Mouse (Mus musculus) right cerebral cortex, adult 18-20 months (tissue): Measurements from ENCODE around the gene Tmem95.

Source experiments
- DNase-seq: peaks from one replicate; pipeline ENCODE4 v3.0.0; 2022; ENCODE audit warnings: mixed read lengths

Gene Tmem95

DNA sequence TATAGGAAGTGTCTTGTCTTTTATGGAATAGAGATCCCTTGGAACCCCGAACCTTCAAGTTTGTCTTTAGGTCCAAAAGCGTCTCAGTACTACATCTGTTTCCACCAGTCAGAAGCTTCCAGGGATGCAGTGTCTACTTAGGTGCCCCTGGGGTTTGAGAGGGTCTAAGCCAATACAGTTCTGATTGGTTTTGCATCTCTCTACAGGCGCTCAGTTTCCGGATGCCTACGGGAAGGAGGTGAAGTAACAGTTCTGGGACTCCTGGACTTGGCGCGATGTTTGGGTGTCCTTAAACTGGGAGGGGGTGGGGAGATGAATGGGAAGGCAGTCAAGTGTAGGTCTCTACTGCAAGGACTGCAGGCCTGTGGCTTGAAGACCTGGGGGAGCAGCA lies 39.1 kb downstream of the Tmem95 start:
- DNase-seq = no peak

DNA sequence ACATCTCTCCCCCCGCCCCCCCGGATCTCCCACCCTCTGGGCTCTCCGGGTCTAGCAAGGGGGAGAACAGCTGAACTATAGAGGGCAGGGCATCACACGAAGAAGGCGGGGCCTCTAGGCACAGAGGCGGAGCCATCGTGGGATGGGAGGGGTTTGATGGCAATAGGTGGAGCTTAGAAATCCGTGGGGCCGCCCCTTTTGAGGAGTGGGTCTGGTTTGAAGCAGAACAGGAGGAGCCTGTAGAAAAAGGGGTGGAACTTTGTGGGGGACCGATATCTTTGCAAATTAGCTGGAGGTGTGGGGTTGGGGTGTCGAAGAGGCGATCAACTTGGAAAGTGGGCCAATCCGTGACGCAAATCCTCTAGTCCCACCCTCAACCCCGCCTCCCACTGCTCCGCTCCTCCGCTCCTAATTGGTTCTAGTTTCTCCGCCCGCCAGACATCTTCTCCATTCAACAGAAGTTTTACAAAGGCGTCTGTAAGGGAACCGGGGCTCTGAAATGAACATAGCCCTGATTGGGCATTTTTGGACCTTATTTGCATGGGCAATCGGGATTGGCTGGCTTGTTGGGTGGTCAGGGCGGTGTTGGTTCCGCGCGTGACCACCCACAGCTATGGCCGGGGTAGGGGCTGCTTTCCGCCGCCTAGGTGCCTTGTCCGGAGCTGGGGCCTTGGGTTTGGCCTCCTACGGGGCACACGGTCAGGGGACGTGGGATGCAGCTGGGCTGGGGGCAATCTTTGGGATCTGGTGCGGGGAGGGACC lies 39.7 kb downstream of the Tmem95 start, which contains the start of gene Tmem256:
TSS of gene Tmem256 (plus strand) at position 563 of the 762 bp plus-strand sequence.
- DNase-seq = peak; percentile 98

DNA sequence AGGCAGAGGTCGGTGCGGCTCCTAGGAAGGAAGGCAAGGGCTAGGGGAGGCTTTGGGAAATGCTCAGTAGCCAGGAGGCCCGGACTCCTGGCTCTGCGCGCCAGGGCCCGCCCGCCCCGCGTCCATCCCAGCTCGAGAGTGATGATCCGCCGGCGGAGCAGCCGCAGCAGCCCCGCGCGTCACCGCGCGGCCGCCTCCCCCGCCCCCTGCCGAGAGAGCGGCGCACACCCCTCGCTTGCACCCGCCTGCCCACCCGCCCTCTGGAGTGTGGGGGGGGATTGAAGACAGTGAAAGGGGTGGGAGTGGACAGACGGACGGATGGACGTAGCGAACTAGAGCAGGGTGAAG lies 40.2 kb downstream of the Tmem95 start, which contains the start of gene Nlgn2:
TSS of gene Nlgn2 (minus strand) at position 181 of the 348 bp plus-strand sequence.
- DNase-seq = no peak

DNA sequence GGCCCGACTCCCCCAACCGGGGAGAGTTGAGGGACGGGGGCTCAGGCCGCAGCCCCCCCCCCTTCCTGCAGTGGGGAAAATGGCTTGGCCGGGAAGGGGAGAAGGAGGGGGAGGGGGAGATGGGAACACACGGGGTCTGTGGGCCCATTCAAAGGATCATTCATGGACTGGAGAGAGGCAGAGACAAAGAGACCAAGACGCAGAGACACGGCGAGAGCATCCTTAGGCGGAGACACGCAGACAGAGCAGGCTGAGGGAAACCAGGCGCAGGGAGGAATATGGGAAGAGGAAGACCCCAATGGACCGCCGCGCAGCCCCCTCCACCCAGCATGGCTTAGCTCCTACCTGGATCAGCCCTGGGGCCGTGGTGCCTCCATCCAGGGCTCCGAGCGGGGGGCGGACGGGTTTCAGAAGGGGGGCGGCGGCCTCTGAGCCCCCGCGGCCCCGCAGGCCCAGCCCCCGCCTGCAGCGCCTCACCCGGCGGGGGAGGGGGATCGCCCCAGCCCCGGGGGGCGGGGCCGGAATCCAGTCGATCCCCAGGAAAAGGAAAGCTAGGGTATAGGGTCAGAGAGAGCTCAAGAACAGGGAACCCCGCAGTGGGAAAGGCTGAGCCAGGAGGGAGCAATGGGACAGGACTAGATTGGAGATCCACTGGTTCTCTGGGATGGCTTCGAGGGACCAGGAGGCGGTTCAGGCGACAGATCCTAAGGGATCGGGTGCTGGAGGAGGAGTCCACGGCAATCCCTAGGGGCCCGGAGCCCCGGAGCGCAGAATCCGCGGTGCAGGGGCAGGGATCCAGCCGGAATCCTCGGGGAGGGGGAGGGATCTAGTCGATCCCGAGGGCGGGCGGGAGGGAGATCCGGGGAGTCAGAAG lies 40.9 kb downstream of the Tmem95 start:
- peak; percentile 47 for DNase-seq

DNA sequence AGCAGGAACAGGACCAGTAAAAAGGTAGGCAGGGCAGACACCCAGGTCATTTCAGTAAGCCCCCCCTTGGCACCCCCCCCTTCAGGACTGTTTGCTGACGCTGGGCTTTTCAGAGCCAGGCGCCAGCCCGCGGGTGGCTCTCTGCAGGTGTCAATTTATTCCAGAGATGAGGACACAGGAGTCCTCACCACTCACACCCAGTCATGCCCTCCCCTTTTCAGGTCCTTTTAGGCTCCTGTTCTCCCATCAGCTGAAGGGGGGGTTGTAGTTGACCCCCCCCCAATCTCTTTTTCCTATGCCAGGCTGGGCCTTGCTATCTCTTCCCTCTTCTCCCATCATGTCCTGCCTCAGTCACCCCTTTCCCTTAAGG lies 41.9 kb downstream of the Tmem95 start:
- DNase-seq = no peak

DNA sequence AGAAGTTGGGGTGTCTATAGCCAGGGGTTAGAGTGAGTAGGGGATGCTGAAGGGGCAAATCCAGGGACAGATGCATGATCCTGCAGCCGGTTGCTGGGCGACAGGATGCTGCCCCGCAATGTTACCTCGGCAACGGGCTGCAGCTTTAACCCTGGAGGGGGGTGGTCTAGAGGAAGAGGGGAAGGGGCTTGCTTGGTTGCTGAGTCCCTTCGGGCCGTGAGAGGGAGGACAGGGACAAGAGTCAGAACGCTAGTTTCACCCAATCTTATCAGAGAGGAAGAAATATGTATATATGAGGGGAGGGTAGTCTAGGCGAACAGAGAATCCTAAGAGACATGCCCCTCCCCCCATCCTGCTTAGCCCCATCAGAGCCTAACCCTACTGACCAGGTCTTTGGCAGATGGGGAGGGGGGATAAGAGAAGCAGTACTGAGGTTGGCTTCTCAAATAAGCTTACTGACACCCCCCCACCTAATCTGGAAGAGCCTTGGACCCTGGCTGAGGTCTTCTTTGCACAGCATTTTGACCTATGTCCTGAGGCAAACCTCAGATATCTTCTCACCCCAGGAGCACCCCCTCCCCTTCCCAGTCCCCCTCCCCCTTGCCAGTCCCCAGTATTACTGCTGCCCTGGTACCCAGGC lies 42.4 kb downstream of the Tmem95 start:
- no peak for DNase-seq

DNA sequence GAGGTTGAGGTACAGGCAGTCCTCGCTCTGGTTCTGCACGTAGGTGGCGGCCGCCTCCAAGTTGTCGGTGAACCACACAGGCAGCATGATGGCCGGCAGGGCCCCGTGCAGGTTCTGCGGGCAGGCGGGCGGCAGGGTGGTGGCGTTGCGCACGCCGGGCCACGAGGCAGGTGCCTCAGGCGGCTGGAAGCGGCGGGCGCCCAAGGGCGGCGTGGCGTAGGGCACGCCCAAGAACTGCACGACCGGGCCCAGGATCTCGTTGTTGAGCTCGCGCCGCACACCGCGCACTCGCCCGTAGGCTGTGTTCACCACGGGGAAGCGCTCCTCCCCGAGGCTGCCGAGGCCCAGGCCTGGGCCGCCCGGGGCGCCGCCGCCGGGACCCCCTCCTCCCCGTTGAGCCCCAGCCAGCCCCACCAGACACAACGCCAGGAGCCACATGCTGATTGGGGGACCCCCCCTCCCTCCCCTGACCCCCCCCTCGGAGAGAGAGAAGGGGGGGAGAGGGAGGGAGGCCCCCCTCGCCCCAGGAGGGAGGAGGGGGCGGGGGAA lies 43.7 kb downstream of the Tmem95 start:
- DNase-seq = peak; percentile 23

DNA sequence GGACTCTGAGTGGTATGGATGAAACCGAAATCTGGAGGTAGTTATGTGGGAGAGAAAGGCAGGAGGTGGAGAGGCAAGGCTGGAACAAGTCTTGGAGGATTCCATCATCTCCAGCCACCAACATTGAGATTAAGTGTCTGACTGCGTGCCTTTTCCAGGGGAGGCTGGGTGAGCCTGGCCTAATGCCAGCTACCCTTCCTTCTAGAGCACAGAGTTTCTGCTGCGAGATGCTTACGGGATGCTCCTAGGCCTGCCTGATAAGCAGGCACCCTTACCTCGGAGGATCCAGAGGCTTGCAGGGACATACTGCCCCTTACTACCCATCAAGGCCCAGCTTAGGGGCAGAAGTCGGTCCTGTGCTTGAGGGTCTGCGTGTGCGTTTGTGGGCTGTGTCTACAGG lies 44.3 kb downstream of the Tmem95 start:
- no peak for DNase-seq

DNA sequence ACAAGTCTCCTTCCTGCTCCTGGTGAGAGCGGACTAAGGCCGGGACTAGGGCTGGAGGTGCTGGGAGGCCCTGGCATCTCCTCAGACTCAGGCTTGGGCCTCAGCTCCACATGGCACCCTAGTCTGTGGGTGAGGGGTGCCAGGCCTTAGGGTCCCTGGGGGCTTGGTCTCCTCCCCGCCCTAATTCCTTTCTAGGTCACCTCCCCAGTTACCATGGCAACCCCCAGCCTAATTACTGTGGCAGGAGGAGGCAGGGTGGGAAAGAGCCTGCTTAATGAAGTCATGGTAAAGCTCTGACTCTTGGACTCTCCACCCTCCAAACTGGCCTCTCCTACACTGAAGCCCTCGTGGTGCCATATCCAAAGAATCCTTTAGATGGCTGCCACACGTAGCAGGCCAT lies 49.0 kb downstream of the Tmem95 start:
- DNase-seq = no peak
